Mouse (Mus musculus) lung, postnatal 4 days (tissue): ENCODE measurements around the gene Nsun3.

Source experiments
- DNase-seq, 2 experiments: peaks; one replicate each; pipeline ENCODE4 v3.0.0; 2021

The Nsun3 gene

DNA sequence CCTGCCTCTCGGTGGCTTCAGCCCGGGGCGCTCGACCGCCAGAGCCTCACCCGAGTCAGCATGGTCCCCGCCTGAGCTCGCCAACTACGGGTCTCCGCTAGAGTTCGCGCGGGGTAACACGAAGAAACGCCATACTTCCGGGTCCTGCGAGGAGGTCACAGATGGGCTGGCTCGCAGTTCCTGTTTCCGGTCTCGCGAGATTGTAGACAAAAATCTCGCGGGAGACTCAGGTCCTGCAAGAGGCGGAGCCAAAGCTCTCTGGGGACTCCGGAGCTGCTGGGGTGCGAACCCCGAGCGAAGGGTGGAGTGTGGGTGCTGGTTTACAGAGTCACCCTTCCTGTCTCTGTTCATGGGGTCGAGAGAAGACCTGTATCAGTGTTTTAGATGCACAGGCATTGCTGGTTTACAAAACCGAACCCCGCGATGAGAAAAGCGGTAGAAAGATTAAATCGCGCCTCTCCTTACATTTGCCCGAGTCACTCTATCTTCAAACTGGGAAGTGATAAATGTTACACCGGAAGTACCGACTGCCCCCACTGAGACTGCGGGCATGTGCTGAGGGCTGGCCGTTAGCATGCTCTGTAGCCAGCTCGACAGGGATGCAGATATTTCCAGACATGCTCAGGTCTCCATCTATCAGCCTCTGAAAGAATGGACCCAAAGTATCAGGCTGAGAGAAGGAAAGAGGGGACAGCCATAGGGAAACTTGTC lies at the start of gene Nsun3:
Nsun3 (minus strand) TSS at position 198 of the 711 bp plus-strand sequence.
- DNase-seq, result peak; percentile 95

GRCm38 (mm10) chr16:62834016-62834735 lies 47.6 kb upstream of the Nsun3 start:
- DNase-seq, result no peak

DNA sequence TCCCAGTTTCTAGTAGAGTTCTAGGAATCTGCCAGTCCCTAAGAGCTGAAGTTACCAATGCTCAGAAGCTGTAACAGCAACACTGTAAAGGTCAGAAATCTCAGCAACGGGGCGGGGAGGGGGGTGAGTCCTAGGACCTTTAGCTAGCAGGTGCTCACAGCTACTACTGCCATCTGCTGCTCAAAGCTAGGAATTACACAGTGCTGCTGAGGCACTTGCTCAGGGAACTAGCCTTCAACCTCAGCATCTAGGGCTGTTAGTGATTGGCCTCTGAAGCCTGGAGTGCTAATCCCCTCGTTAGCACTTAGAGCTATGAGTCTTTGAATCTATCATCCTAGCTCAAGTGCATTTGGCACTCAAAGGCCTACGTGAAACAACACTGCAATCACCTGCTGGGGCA lies 45.9 kb upstream of the Nsun3 start:
- DNase-seq, result peak; percentile 32 to 61

DNA sequence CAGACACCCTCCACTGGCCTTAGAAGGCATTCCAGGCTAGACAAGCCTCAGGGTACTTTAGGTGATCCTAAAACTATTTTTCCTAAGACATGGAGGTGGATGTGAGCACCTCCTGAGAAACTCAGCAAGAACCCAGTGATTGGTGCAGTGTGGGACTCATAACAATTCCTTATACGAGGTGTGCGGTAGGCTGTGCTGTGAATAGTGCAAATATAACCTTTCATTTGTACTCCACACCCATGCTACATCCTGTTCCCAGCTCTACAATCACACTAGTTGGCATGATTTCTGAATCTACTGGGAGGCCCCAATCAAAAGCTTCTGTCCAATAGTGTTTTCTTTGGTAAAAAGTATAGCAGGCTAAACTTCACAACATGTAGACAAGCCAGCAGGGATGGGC lies 45.4 kb upstream of the Nsun3 start:
- no peak for DNase-seq

DNA sequence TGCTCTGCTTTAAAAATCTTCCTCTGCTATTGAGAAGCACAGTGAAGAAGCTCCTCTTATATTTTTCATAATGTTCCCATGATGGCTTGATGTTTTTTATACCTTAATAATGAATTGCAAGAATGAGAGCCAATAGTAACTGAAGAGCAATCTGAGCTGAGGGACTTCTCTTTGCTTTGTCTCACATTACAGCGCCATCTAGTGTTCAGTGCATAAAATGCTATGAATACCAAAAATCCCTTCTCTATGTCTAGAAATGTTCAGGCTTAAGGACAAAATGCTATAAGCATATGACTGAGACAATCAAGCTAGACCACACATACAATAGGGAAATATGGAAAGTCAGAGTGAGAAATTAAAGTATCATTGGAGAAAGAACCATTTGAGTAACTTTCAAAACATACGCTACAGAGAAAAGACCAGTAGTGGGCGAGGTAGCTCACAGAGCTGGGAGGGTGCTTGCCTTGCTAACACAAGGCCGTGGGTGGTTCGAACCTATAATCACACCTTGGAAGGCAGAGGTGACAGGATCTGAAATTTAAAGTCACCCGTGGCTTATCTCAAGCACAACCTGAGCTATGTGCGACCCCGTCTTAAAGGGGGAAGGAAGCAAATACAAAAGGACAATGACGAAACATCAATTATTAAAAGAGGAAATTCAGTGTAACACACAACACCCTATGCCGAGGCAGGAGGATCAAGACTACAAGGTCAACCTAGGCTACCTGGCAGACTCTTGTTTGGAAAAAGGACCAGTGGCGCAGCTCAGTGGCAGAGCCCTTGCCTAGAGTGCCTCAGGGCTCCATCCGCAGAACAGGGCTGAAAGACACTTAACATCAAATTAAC lies 39.8 kb upstream of the Nsun3 start:
- DNase-seq, result no peak

DNA sequence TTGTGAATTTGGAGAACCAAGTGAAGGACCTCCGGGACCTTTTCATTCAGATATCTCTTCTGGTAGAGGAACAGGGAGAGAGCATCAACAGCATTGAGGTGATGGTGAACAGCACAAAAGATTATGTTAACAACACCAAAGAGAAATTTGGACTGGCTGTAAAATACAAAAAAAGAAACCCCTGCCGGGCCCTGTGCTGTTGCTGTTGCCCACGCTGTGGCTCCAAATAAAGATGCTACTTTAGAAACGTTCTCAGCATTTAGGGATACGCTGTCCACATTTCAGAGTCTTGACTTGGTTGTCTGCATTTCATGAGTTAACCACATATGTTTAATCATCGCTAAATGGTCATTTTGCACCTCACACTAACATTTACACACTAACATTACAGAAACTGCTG lies 35.9 kb upstream of the Nsun3 start:
- DNase-seq, result no peak

DNA sequence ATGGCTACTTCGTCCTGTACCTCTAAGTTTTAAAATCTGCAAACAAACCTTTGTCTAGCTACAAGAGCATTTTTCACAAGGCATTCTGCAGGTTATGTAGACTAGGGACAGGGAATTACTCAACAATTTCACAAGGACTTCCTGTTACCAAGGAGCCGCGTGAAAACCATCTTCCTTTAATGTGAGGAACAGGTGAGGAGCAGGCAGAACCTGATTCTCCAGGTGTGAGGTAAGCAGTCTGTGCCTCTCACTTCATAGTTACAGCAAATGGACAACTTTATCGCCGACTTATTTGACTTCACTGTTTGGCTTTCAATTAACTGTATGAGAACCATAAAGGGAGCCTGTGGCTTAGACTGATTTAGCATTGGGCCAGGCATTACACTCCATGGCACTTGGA lies 27.9 kb upstream of the Nsun3 start, which contains the start of gene Stx19:
Stx19 (plus strand) TSS at position 186 of the 400 bp plus-strand sequence.
- DNase-seq, result peak; percentile 46 to 55

- DNase-seq, result no peak
Measured at GRCm38 (mm10) chr16:62813790-62814189, 27.2 kb upstream of the Nsun3 start.

DNA sequence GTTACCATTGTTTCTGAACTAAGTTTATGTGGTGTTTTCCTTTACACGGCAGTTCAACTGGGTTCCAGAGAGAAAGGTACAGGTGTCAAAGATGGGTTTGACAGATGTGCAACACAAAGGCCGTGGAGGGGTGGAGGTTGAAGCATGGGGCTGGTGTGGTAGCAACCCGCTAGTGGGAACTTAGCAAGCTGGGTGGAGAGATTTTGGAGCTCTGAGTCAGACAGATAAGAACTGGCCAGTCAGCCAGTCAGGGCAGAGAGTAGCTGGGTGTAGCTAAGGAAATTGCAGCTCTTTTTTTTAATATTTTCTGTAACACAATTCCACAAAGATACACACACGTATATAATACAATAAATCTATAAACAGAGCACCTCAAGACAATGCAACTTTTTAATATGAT lies 24.2 kb upstream of the Nsun3 start:
- no peak for DNase-seq

GRCm38 (mm10) chr16:62807249-62807979 lies 20.8 kb upstream of the Nsun3 start:
- DNase-seq, result peak; percentile 24 to 70

DNA sequence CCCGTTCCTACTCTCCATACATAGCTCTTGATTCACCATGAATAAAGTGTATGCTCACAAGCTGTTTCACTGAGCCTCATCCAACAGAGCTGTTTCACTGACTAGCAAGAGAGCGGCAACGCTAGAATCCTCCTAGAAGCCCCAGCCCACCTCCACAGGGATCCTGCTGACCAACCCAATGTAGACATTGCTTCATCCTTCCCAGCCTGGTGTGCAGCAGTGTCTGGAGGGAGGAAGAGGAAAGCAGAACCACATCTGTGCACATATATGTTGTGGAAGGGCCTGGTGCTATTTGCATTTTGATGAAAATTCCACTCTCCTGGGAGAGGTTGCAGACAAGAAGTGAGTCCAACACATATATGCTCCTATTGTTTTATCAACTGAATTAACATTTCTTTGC lies 18.0 kb upstream of the Nsun3 start:
- DNase-seq, result no peak

GRCm38 (mm10) chr16:62799839-62800238 lies 13.2 kb upstream of the Nsun3 start:
- DNase-seq, result no peak

GRCm38 (mm10) chr16:62799426-62799825 lies 12.8 kb upstream of the Nsun3 start:
- DNase-seq, result no peak

GRCm38 (mm10) chr16:62798808-62799207 lies 12.2 kb upstream of the Nsun3 start:
- no peak for DNase-seq

DNA sequence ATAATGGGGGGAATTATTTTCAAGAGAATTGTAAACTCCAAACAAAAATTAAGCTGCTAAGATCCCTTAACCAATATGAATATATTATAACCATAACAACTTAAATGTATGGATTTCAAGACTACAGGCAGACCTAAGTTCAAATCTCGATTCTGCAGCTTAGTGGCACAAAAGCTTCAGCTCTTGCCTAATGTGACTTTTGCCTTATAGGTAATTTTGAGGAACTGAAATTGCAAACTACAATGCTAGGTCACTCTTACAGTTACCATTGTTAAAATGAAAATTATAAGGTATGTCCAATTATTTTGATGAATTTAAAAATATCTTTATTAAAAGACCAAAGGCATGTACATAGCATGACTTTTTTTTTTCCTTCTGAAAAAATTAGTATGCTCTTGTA lies 10.0 kb upstream of the Nsun3 start:
- DNase-seq, result no peak

DNA sequence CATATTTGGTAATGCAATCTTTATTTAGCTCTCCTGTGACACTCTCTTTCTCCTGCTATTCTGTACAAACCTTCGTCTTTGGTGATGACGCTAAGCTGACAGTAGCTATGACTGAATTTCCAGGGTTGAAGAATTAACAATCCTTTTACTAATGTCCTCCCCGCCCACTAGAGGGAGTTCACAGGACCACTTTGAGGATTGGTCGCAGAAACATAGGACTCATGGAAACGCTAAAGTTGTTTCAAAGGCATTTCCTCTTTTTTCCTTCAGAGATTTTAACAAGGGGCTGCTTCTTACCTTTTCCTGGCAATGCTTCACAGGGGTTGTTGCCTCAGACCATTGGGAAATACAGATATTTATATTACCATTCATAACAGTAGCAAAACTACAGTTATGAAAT lies 4.4 kb downstream of the Nsun3 start:
- peak in 1 of 2 experiments; percentile 14 for DNase-seq

GRCm38 (mm10) chr16:62778282-62778681 lies 8.3 kb downstream of the Nsun3 start:
- DNase-seq, result no peak

- DNase-seq, result no peak
Measured at GRCm38 (mm10) chr16:62776034-62776433, 10.6 kb downstream of the Nsun3 start.

DNA sequence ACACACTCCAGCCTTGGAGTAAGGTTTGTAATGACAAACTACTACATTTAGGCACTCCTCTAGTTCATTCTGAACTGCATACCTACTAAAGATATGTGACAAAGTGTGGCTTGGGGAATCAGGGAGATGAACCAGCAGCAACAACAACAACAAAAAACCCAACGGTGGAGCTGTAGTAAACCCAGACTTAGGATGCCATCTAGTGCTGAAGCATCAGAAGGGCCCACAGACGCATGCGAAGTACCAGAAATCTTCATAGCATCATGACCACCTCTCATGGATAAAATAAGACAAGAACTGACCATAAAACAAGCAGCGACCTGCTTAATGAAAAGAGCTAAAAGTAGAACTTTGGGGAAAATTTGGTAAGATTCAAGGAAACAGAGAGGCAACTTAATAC lies 13.2 kb downstream of the Nsun3 start:
- no peak for DNase-seq

DNA sequence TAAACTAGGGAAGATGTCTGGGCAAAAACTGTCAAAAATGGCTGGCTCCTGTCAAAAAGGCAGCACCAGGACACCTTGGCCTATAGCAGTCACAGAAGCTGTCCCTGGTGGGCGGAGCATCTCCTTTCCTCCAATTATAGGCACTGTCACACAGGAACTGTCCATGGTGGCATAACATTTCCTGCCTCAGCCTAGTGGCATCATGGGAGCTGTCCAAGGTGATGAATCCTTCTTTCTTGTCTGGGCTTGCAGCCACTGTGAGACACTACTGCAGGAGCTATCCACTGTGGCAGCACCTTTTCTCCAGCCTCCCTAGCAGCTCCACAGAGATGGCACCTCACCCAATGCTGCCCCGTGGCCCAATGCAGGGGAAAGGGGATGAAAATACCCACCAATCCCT lies 28.3 kb downstream of the Nsun3 start:
- peak in 1 of 2 experiments; percentile 13 for DNase-seq

DNA sequence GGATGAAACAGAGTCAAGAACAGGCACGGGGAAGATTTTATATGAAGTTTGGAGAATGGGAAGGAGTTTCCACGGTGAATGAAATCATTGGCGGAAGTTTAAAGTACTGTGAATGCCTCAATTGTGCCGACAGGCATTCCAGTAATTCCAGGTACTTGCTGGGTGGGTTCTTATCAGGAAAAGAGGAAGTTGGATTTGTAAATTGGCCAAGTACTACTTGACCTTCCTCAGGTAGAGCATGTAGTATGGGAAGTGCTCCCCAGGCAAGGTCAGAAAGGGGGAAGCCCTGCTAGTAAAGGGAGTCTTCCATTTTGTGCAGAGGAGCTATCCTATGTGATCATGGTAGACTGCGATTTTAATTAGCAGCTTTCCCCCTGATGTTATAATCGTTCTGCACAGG lies 31.3 kb downstream of the Nsun3 start:
- DNase-seq, result no peak

GRCm38 (mm10) chr16:62753597-62753996 lies 33.0 kb downstream of the Nsun3 start:
- no peak for DNase-seq

DNA sequence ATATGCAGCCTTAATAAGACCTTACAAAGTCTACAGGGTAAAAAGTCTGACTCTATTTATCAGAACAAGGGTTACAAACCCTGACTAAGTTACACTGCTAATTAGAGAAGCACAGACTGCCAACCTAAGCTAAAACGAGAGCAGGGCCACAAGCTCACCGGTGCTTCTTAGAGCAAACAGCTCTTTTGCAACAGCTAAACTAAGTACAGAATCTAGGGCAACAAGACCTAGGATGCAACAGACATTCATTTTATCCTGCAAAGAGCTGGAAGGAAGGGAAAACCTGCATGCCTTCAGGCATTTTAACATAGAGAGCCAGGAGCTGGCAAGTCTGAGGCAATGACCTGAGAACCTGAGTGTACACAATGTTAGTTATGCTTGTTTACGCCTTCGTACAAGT lies 33.5 kb downstream of the Nsun3 start:
- DNase-seq, result no peak
